8 mouse cellular contexts compared by ENCODE assay signal in the genomic region with DNA sequence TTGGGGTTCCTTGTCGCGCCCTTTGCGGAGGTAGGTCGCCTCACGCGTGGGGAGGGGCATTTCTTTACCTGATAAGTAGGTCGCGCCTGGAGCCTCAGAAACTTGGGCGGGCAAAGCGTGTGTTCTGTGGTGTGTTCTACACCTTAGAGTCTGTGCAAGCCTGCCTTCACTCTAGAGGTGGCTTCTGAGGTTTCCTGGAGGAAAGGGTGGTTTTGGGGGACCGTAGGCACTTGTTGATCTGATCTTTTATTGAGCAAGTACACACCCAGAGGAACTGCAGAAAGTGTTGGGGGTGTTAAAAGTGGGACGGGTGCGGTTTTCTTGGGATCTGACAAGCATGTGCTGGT. TPM values are rescaled to one million over a fixed set of nuclear protein-coding genes. Genes with fewer than 3 reads are reported as not detected.
DNase-seq lines count a peak whose midpoint lies in the region; ATAC-seq and TF ChIP-seq lines count a peak whose summit lies in the region.

No protein-coding gene starts in this region.

- WGBS in kidney, adult 2 months, result 22% methylated on average over 13 of the region's 13 CpGs

- H3K36me3 ChIP-seq in kidney, adult 2 months (ENCODE audit: control insufficient read depth, insufficient read depth, low read length), result no peaks in the 10 kb centered on the region
- H3K36me3 ChIP-seq in megakaryocyte, embryonic 14.5 days (replicated peaks; ENCODE audit: low read length), result no peaks in the 10 kb centered on the region

- no peak for DNase-seq in kidney, adult 2 months
- DNase-seq in kidney, adult 8-10 months, result no peak
- DNase-seq in adrenal gland, postnatal 14 days, result no peak
- no peak for DNase-seq in layer of hippocampus, adult 11-12 months (ENCODE audit: low spot score)
- DNase-seq in thymus, postnatal 4 days, result no peak

- H3K27ac ChIP-seq in kidney, adult 2 months (ENCODE audit: insufficient read depth, low read depth, low read length), result no peak overlapping the region
- no peak overlapping the region for H3K27ac ChIP-seq in brown adipose tissue, adult 24 weeks (replicated peaks; ENCODE audit: low read depth, low read length)

- peak; percentile 80 to 82 for ATAC-seq in hematopoietic stem cell, adult 5-6 weeks (replicated peaks in 1 of 2; ENCODE audit: insufficient read depth in 1 of 2, low FRiP score in 2 of 2, low TSS enrichment in 1 of 2, low read depth in 1 of 2, poor library complexity in 2 of 2, severe bottlenecking in 2 of 2)

- TF ChIP-seq CTCF in kidney, adult 2 months (conservative IDR thresholded peaks at IDR 0.05; ENCODE audit: insufficient read depth, insufficient read length, low read depth, low read length), result no peak

- peak overlapping the region; percentile 49 for H3K4me3 ChIP-seq in kidney, adult 2 months (ENCODE audit: insufficient read depth, low read depth, low read length)
- 0 out of 2 replicates have a peak overlapping the region, but pooled peaks have one; percentile 33 for H3K4me3 ChIP-seq in brown adipose tissue, adult 24 weeks (ENCODE audit: insufficient read depth, low read depth, low read length)
- H3K4me3 ChIP-seq in megakaryocyte, embryonic 14.5 days (replicated peaks), result peak overlapping the region; percentile 85

- H3K4me1 ChIP-seq in kidney, adult 2 months (ENCODE audit: control insufficient read depth, insufficient read depth, low read length), result no peaks in the 10 kb centered on the region
- H3K4me1 ChIP-seq in brown adipose tissue, adult 24 weeks (ENCODE audit: control insufficient read depth, insufficient read depth, insufficient read length, low read length), result no peaks in the 10 kb centered on the region; the same call in 1 of the 2 replicates
- peaks cover 7% of the 10 kb centered on the region for H3K4me1 ChIP-seq in megakaryocyte, embryonic 14.5 days

- no peaks in the 10 kb centered on the region for H3K9me3 ChIP-seq in megakaryocyte, embryonic 14.5 days

- no peaks in the 10 kb centered on the region for H3K27me3 ChIP-seq in kidney, adult 2 months (replicated peaks; ENCODE audit: control insufficient read depth, insufficient read depth, low read length)
- peaks cover 7% of the 10 kb centered on the region for H3K27me3 ChIP-seq in megakaryocyte, embryonic 14.5 days (replicated peaks)

- no peak for TF ChIP-seq POLR2A in kidney, adult 2 months (IDR thresholded peaks at IDR 0.05; ENCODE audit: low read depth, low read length)

RNA-seq across cellular contexts. Expression of a gene that starts 0.4 kb away (rescaled TPM):
- 0.03 and 0.15 TPM in 2 replicates for polyA plus RNA-seq in kidney, adult 2 months (2012; rRNA removed)
- polyA plus RNA-seq in brown adipose tissue, adult 24 weeks (2012; ENCODE audit: insufficient read depth, insufficient read length, missing spikeins), result not detected in 2 replicates
- total RNA-seq in hematopoietic stem cell, adult 5-6 weeks (2017), result 5.3 and 8.1 TPM in 2 replicates
- polyA plus RNA-seq in megakaryocyte, embryonic 14.5 days (2012; ENCODE audit: insufficient read depth, low replicate concordance), result not detected in 2 replicates
- 0.34 and 0.41 TPM in 2 replicates for total RNA-seq in adrenal gland, postnatal 14 days (2021)

Comparison
In these comparisons a context has a peak if more than half of its experiments do, and no peak if none do; other contexts are left out.
1. H3K4me3 ChIP-seq: peak in every context shown above with its lines; median percentile 85 in megakaryocyte, embryonic 14.5 days; 49 in kidney, adult 2 months; 33 in brown adipose tissue, adult 24 weeks.